ENCODE assay signal across 18 mouse cellular contexts in genomic region chr1:193133726-193134125, GRCm38 (mm10). TPM values are rescaled to one million over a fixed set of nuclear protein-coding genes. Genes with fewer than 3 reads are reported as not detected.
DNase-seq lines count a peak whose midpoint lies in the region; ATAC-seq and TF ChIP-seq lines count a peak whose summit lies in the region.
"Had no signal": no experiment of that assay in that cellular context is flagged by ENCODE, and none has a peak within 500 bp of the region (broad histone marks: within the 10 kb centered on the region; RNA-seq: fewer than 3 reads in every experiment).

No protein-coding gene starts in this region.

- H3K4me1 ChIP-seq in thymus, adult 2 months (replicated peaks; ENCODE audit: control insufficient read depth, insufficient read depth, low read length), result peaks cover 14% of the 10 kb centered on the region
- 0 out of 2 replicates have a peak, but pooled peaks cover 2% of the 10 kb centered on the region for H3K4me1 ChIP-seq in stomach, postnatal 0 days (replicated peaks; ENCODE audit: control insufficient read depth, insufficient read depth)
- H3K4me1 ChIP-seq in forebrain, embryonic 10.5 days, result peaks cover 19% of the 10 kb centered on the region

- no peak for TF ChIP-seq POLR2A in thymus, adult 2 months (IDR thresholded peaks at IDR 0.05; ENCODE audit: control insufficient read depth, extremely low read depth, insufficient read depth, low read length, poor library complexity)

- no peaks in the 10 kb centered on the region for H3K27me3 ChIP-seq in thymus, adult 2 months (ENCODE audit: control insufficient read depth, insufficient read depth, low read length)
- H3K27me3 ChIP-seq in stomach, postnatal 0 days (ENCODE audit: control insufficient read depth, insufficient read depth, low read length), result no peaks in the 10 kb centered on the region
- no peaks in the 10 kb centered on the region for H3K27me3 ChIP-seq in forebrain, embryonic 10.5 days (ENCODE audit: poor library complexity, severe bottlenecking)
- H3K27me3 ChIP-seq: limb, embryonic 15.5 days; neural tube, embryonic 15.5 days had no signal

- TF ChIP-seq CTCF in thymus, adult 2 months (IDR thresholded peaks at IDR 0.05; ENCODE audit: borderline replicate concordance, control insufficient read depth, extremely low read depth, insufficient read depth, low read length, poor library complexity), result no peak
- TF ChIP-seq CTCF in stomach, postnatal 0 days (IDR thresholded peaks at IDR 0.05; ENCODE audit: low read depth), result peak; percentile 48

- H3K9ac ChIP-seq in stomach, postnatal 0 days (ENCODE audit: low read length), result no peak overlapping the region
- H3K9ac ChIP-seq: forebrain, embryonic 13.5 days; limb, embryonic 15.5 days; neural tube, embryonic 15.5 days had no signal

- H3K36me3 ChIP-seq in thymus, adult 2 months (ENCODE audit: control insufficient read depth, insufficient read depth, low read length), result no peaks in the 10 kb centered on the region
- H3K36me3 ChIP-seq in stomach, postnatal 0 days (ENCODE audit: control insufficient read depth, insufficient read depth, low read length), result no peaks in the 10 kb centered on the region
- no peaks in the 10 kb centered on the region for H3K36me3 ChIP-seq in forebrain, embryonic 10.5 days (replicated peaks)
- H3K36me3 ChIP-seq: limb, embryonic 15.5 days; neural tube, embryonic 15.5 days had no signal

- H3K27ac ChIP-seq in thymus, adult 2 months (ENCODE audit: control insufficient read depth, insufficient read depth, low read length), result no peak overlapping the region
- H3K27ac ChIP-seq in stomach, postnatal 0 days (replicated peaks), result no peak overlapping the region
- H3K27ac ChIP-seq in forebrain, embryonic 10.5 days, result no peak overlapping the region
- H3K27ac ChIP-seq: forebrain, embryonic 13.5 days; limb, embryonic 15.5 days; neural tube, embryonic 15.5 days had no signal

- H3K9me3 ChIP-seq in stomach, postnatal 0 days (ENCODE audit: control insufficient read depth, low read length), result no peaks in the 10 kb centered on the region
- no peaks in the 10 kb centered on the region for H3K9me3 ChIP-seq in forebrain, embryonic 10.5 days
- H3K9me3 ChIP-seq: forebrain, embryonic 13.5 days; limb, embryonic 15.5 days; neural tube, embryonic 15.5 days had no signal

- peak; percentile 44 for DNase-seq in kidney, adult 9 months
- DNase-seq in kidney, postnatal 14 days, result no peak
- peak; percentile 53 for DNase-seq in thymus, postnatal 4 days
- DNase-seq in thymus, adult 2 months, result no peak
- DNase-seq in NIH3T3 (ENCODE audit: low read depth), result peak; percentile 21
- DNase-seq in stomach, postnatal 0 days (ENCODE audit: low spot score), result no peak
- no peak for DNase-seq in left cerebral cortex, postnatal 36 days (ENCODE audit: low spot score in 2 of 2)
- no peak for DNase-seq in forebrain, embryonic 10.5 days (ENCODE audit: extremely low spot score, low spot score)
- DNase-seq: cerebellum, adult 11-12 months; heart, postnatal 14 days; layer of hippocampus, adult 9-11 months; lung, postnatal 14 days; right cerebral cortex, adult 18-20 months; thymus, postnatal 36 days had no signal

- ATAC-seq in stomach, postnatal 0 days (ENCODE audit: low FRiP score, low TSS enrichment), result no peak
- ATAC-seq: forebrain, embryonic 13.5 days; hindbrain, embryonic 16.5 days had no signal

- intact Hi-C loops in left cerebral cortex, postnatal 36 days (cut with DNase I), result no loop called here

- H3K4me3 ChIP-seq in thymus, adult 2 months (ENCODE audit: control insufficient read depth, insufficient read depth, low read length), result no peak overlapping the region
- no peak overlapping the region for H3K4me3 ChIP-seq in stomach, postnatal 0 days (ENCODE audit: low read depth, low read length)
- no peak overlapping the region for H3K4me3 ChIP-seq in forebrain, embryonic 10.5 days
- H3K4me3 ChIP-seq: forebrain, embryonic 13.5 days; limb, embryonic 15.5 days; neural tube, embryonic 15.5 days had no signal

- no peak overlapping the region for H3K4me2 ChIP-seq in stomach, postnatal 0 days (replicated peaks; ENCODE audit: low read depth)
- H3K4me2 ChIP-seq: forebrain, embryonic 13.5 days; limb, embryonic 15.5 days; neural tube, embryonic 15.5 days had no signal

- TF ChIP-seq EP300 in stomach, postnatal 0 days (optimal IDR thresholded peaks at IDR 0.05), result no peak

- 100% methylated on average over 1 of the region's 1 CpGs for WGBS in thymus, adult 2 months
- 91% methylated on average over 1 of the region's 1 CpGs for WGBS in stomach, postnatal 0 days
- 93% methylated on average over 1 of the region's 1 CpGs for WGBS in forebrain, embryonic 10.5 days

RNA-seq across cellular contexts. Expression of gene Diexf, which starts 3.7 kb away (rescaled TPM):
- polyA plus RNA-seq in thymus, adult 2 months (2012; rRNA removed), result 67.4 and 76.9 TPM in 2 replicates
- 2.1 and 2.4 TPM in 2 replicates for polyA plus RNA-seq in stomach, postnatal 0 days (2015; fragmentation: Nextera tagmentation; extraction: Ambion mirVana)
- total RNA-seq in left cerebral cortex, postnatal 36 days (2021), result 10 to 100 TPM; 14.3 to 20.4 TPM
- polyA plus RNA-seq in forebrain, embryonic 10.5 days (2016; fragmentation: Nextera tagmentation; extraction: Ambion mirVana), result 10.2 TPM in 2 replicates

RNA-seq across cellular contexts. Expression of gene Irf6, which starts 19.2 kb away (rescaled TPM):
- 18.6 and 26.5 TPM in 2 replicates for polyA plus RNA-seq in thymus, adult 2 months (2012; rRNA removed)
- 40.7 and 45.0 TPM in 2 replicates for polyA plus RNA-seq in stomach, postnatal 0 days (2015; fragmentation: Nextera tagmentation; extraction: Ambion mirVana)
- 1 to 10 TPM in 1 of 2 experiments, under 1 TPM in 1; 0.99 to 1.7 TPM for total RNA-seq in left cerebral cortex, postnatal 36 days (2021)
- 3.8 and 3.9 TPM in 2 replicates for polyA plus RNA-seq in forebrain, embryonic 10.5 days (2016; fragmentation: Nextera tagmentation; extraction: Ambion mirVana)

RNA-seq across cellular contexts. Expression of gene A130010J15Rik, which starts 34.1 kb away (rescaled TPM):
- polyA plus RNA-seq in thymus, adult 2 months (2012; rRNA removed), result 6.8 and 7.2 TPM in 2 replicates
- polyA plus RNA-seq in stomach, postnatal 0 days (2015; fragmentation: Nextera tagmentation; extraction: Ambion mirVana), result 11.4 and 11.7 TPM in 2 replicates
- total RNA-seq in left cerebral cortex, postnatal 36 days (2021), result 1 to 10 TPM; 2.6 to 3.2 TPM
- 17.0 and 18.1 TPM in 2 replicates for polyA plus RNA-seq in forebrain, embryonic 10.5 days (2016; fragmentation: Nextera tagmentation; extraction: Ambion mirVana)

Comparison
In these comparisons a context has a peak if more than half of its experiments do, and no peak if none do; other contexts are left out.
1. DNase-seq: peak in kidney, adult 9 months (single experiment), thymus, postnatal 4 days (single experiment) and NIH3T3 (single experiment); none in kidney, postnatal 14 days (single experiment), thymus, adult 2 months (single experiment), stomach, postnatal 0 days (single experiment), left cerebral cortex, postnatal 36 days (0 of 2) and forebrain, embryonic 10.5 days (single experiment).